Mouse (Mus musculus) small intestine, adult 2 months (tissue): ENCODE measurements at regions not wholly inside any gene's neighbourhood (a gene's known extent, or its start where the extent isn't known, plus 50 kb on each side); places are given as distances from the start of the nearest gene placed in this dataset.

ENCODE experiments used
- H3K27ac ChIP-seq: fragments of 200-500 bp; 2 replicates; pipeline ENCODE4 v1.5.1; 2012; ENCODE audit warnings: low read depth, low read length, control low read depth, inconsistent platforms; ENCODE audit not compliant: insufficient read depth
- H3K27me3 ChIP-seq: fragments of 200-500 bp; 2 replicates; pipeline ENCODE4 v1.6.1; 2012; ENCODE audit warnings: mild to moderate bottlenecking, moderate library complexity, low read length, inconsistent platforms; ENCODE audit not compliant: control insufficient read depth, insufficient read depth
- H3K36me3 ChIP-seq: fragments of 200-500 bp; 2 replicates; pipeline ENCODE4 v1.6.1; 2012; ENCODE audit warnings: mild to moderate bottlenecking, low read length, control low read depth, inconsistent platforms; ENCODE audit not compliant: control insufficient read depth, insufficient read depth
- H3K4me1 ChIP-seq: fragments of 200-500 bp; 2 replicates; pipeline ENCODE4 v1.6.1; 2012; ENCODE audit warnings: low read length, inconsistent platforms, mixed read lengths; ENCODE audit not compliant: control insufficient read depth, insufficient read depth, insufficient read length
- H3K4me3 ChIP-seq: fragments of 200-500 bp; 2 replicates; pipeline ENCODE4 v1.5.1; 2012; ENCODE audit warnings: low read depth, mild to moderate bottlenecking, control low read depth, inconsistent platforms, low read length, moderate library complexity
- CTCF ChIP-seq: fragments of 200-500 bp; IDR thresholded peaks from 2 replicates; pipeline ENCODE4 v1.5.1; 2012; ENCODE audit warnings: low read depth, mild to moderate bottlenecking, control low read depth, inconsistent platforms, low read length, moderate library complexity, mixed read lengths; ENCODE audit not compliant: insufficient replicate concordance, insufficient read length; ENCODE audit errors: extremely low read depth
- POLR2A ChIP-seq: fragments of 200-500 bp; IDR thresholded peaks from 2 replicates; pipeline ENCODE4 v1.6.1; 2012; ENCODE audit warnings: low read depth, mild to moderate bottlenecking, control low read depth, inconsistent platforms, low read length, moderate library complexity
- WGBS: fragments of 180-500 bp; shearing (Covaris S2); methylation state at CpG from one replicate; pipeline ENCODE4 v1.1.7; 2018; 5-methylcytosine and 5-hydroxymethylcytosine counted together

DNA sequence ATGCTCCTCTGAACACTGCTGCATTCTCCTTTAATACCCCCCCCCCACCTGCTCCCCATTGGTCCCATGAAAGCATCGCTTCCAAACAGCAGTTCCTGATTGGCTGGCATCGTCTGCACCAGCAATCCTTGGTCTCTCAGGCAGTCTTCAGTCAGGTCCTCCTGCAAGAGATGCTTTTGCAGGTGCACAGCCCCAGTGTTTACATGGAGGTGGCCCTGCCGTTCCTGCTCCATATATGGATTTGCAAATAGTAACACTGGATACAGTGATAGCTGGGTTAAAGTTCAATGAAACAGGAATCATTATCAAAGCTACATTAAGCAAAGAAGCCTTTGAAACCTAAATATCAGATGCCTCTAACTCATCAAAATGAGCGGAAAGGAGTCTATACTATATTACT is 170.1 kb upstream of the Fat1 start:
- Histone ChIP-seq H3K27ac (no peak overlapping the region), H3K4me3 (no peak overlapping the region), H3K36me3 (no peaks in the 10 kb centered on the region), H3K27me3 (no peaks in the 10 kb centered on the region), H3K4me1 (no peaks in the 10 kb centered on the region)
- 34% methylated on average over 4 of the region's 4 CpGs for WGBS
- TF ChIP-seq CTCF (no peak), POLR2A (no peak)

DNA sequence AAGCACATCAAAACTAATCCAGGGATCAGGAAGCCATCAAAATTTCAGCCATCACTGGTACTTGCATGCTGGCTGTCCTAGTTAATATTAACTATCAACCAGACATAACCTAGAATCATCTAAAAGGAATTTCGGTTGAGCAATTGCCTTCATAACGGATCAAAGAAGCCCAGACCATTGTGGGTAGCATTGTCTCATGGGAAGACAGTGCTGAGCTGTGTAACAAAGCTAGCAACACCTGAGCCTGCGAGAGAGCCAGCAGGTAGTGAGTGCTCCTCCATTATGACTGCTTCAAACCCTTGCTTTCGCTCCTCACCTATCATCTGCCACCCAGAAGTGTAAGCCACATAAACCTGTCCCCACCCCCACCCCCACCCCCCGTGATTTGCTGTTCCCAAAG is 169.6 kb upstream of the Fat1 start:
- no peak for TF ChIP-seq CTCF
- Histone ChIP-seq H3K27ac (no peak overlapping the region), H3K4me1 (no peaks in the 10 kb centered on the region), H3K36me3 (no peaks in the 10 kb centered on the region), H3K27me3 (no peaks in the 10 kb centered on the region), H3K4me3 (no peak overlapping the region)
- WGBS: 28% methylated on average over 5 of the region's 5 CpGs

DNA sequence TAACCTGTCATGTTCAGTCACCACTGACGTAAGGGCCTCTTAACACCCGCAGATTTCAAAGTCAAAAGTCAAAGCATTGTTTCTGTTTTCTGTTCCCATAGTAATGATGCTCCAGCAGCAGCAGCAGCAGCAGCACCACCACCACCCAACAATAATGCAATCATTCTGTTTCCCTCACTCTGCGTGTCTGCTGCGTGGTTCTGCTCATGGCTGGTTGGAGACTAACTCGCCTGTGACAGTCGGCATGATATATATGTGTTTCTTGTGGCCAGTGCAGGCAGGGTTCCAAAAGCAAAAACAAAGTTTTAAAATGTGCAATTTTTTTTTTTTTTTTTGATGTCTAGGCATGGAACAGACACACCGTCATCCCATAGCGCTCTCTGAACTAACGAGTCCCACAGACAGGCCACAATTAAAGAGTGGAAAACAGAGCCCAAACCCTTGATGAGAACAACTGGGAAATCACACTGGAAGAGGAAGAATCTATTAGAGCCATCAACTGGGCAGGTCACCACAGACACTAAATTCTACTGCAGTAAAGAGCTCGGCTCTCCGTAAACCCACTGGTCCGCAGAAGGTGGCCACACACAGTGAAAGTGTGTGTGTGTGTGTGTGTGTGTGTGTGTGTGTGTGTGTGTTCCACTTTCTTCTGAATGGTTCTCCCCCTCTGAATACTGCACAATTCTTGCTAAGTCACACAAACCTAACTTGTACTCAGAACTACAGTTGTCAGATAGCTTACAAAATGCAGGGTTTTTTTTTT is 169.0 kb upstream of the Fat1 start:
- Histone ChIP-seq H3K27me3 (no peaks in the 10 kb centered on the region), H3K36me3 (no peaks in the 10 kb centered on the region), H3K4me1 (no peaks in the 10 kb centered on the region), H3K4me3 (no peak overlapping the region), H3K27ac (no peak overlapping the region)
- no peak for TF ChIP-seq POLR2A
- no peak for TF ChIP-seq CTCF
- WGBS: 62% methylated on average over 12 of the region's 12 CpGs

DNA sequence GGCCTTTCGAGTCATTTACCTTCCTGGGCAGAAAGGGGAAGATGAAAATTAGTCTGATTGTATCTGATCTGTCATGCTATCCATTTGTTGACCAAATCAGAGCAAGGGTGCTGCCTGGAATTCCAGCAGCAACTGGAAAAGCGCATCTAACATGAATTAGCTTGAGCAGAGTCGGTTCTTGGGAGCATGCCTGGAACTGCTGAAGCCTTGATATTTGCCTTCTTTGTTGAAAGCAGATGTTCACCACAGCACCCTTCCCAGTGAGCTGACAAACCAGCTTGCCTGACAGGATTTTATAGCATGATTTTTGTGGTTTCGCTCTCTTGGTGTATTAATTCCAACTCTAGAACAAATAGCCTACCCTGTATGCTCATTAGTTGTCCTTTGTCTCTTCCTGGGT is 168.0 kb upstream of the Fat1 start:
- TF ChIP-seq POLR2A (no peak), CTCF (no peak)
- WGBS: 77% methylated on average over 4 of the region's 4 CpGs
- Histone ChIP-seq H3K27ac (no peak overlapping the region), H3K27me3 (no peaks in the 10 kb centered on the region), H3K4me3 (no peak overlapping the region), H3K4me1 (no peaks in the 10 kb centered on the region), H3K36me3 (no peaks in the 10 kb centered on the region)

DNA sequence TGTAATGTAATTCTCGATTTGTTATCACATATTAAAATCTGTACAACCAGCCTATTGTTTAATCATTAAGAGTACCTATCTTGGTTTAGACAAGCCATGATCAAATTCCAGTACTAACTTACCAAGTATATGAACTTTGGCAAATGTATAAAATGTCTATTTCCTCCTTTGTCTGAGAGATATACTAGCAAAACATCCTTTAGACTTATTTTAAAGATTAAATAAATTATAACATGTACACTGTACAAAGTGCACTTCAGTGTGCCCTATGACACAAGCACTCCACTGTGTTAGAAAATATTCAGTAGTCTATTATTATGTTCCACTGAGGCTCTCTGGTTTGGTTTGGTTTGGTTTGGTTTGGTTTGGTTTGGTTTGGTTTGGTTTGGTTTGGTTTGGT is 156.0 kb upstream of the Fat1 start:
- no peaks in the 10 kb centered on the region for H3K36me3 ChIP-seq
- WGBS: 29% methylated on average over 1 of the region's 1 CpGs
- H3K4me3 ChIP-seq: no peak overlapping the region
- no peaks in the 10 kb centered on the region for H3K27me3 ChIP-seq
- H3K4me1 ChIP-seq: peaks cover 12% of the 10 kb centered on the region; the same call in 1 of the 2 replicates
- no peak for TF ChIP-seq CTCF
- no peak for TF ChIP-seq POLR2A
- peak overlapping the region; percentile 76 for H3K27ac ChIP-seq

DNA sequence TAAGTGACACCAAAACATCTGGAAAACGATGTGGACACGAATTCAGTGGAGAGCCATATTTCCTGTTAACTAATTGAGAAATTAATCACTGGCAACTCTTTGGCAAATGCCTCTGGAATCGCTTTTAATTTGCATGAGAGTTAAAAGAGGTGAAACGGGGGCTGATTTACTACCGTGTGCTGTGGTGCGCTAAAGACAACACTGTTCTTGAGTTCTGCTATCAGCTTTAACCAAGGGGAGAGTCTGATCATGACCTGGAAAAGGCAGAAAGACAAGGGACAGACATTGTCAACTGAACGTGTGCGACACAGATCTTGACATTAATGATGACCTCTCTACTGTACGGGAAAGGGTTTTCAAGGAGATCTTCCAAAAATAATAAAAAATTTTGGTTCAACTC is 152.8 kb upstream of the Fat1 start:
- H3K27ac ChIP-seq: no peak overlapping the region
- WGBS: 88% methylated on average over 9 of the region's 9 CpGs
- no peaks in the 10 kb centered on the region for H3K36me3 ChIP-seq
- no peak for TF ChIP-seq POLR2A
- no peak for TF ChIP-seq CTCF
- H3K4me3 ChIP-seq: no peak overlapping the region
- H3K27me3 ChIP-seq: no peaks in the 10 kb centered on the region
- peaks cover 13% of the 10 kb centered on the region; the same call in 1 of the 2 replicates for H3K4me1 ChIP-seq

DNA sequence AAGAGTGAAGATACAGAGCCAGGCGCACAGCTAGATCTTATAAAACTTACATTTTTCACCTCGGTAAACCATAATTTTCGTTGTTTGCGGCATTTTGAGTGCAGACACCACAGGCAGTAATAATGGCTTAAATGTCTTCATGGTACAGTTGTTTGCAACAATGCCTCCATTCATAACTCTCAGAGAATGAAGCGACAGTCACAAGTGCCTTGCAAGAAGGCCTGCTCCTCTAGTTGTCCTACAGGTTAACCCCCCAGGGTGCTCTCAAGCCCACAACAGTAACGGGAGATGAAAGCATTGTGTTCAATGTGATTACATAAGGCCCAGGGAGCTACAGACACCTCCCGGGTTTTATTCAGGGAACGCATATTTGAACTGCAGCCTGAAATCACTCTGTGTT is 150.1 kb upstream of the Fat1 start:
- H3K27ac ChIP-seq: no peak overlapping the region
- TF ChIP-seq CTCF: no peak
- TF ChIP-seq POLR2A: no peak
- no peaks in the 10 kb centered on the region for H3K27me3 ChIP-seq
- peaks cover 9% of the 10 kb centered on the region; the same call in 1 of the 2 replicates for H3K4me1 ChIP-seq
- WGBS: 92% methylated on average over 8 of the region's 8 CpGs
- no peak overlapping the region for H3K4me3 ChIP-seq
- H3K36me3 ChIP-seq: no peaks in the 10 kb centered on the region
